Mouse (Mus musculus): Measurements from ENCODE around the gene Stam. TPM values are rescaled to one million over a fixed set of nuclear protein-coding genes. Genes with fewer than 3 reads are reported as not detected.
"Not testable (repeated sequence)": the region's sequence is repeated elsewhere in the genome, so short reads cannot be mapped to it uniquely, and the experiment has no call there.

Gene Stam
- polyA plus RNA-seq, 1 experiment from 2014 or later = 56.9 TPM

DNA sequence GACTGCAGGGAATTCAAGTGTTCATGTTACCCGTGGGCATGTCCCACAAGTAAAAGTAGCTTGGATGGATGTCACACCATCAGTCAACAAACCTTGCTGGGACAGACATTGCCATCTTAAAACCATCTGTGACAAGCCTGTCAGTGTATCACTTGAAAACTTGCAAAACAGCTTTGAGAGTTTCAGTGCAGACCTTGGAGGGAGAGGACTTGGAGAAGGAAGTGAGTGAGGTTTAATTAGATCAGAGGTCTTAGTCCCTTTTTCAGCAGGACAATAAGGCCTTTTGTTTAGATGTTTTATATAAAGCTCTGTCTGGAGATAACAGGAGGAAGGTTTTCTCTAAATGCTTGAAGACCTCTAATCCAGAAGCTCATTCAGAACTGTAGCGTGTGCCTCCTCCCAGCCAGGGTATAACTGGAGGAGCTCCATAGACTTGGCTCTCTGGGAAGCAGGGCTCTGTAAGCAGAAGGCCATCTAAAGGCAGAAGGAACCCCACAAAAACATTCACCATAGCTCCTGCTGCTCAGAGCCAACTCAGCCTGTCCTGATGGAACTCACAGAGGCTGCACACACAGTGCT lies 124.5 kb downstream of the Stam start:
- not testable (repeated sequence) for H3K4me3 ChIP-seq (ENCODE audit: low read length); H3K36me3 ChIP-seq (ENCODE audit: control insufficient read depth, insufficient read depth); H3K9ac ChIP-seq (ENCODE audit: low read length); H3K27ac ChIP-seq (ENCODE audit: low read length); H3K4me2 ChIP-seq (ENCODE audit: low read depth, low read length); H3K9me3 ChIP-seq (replicated peaks; ENCODE audit: control insufficient read depth, low read length); H3K27me3 ChIP-seq (ENCODE audit: control insufficient read depth, insufficient read depth, low read length); H3K4me1 ChIP-seq (ENCODE audit: control insufficient read depth, insufficient read depth, low read length); ATAC-seq (replicated peaks; ENCODE audit: extremely low read depth, insufficient read depth, low FRiP score)
- no CpG with 5 or more reads among the region's 2 CpGs for WGBS

Other genes with a start within 250 kb of the Stam start
- gene Hacd1, start 18.0 kb upstream of the Stam start, polyA plus RNA-seq (2015; fragmentation: Nextera tagmentation; extraction: Ambion mirVana) = 242 and 249 TPM in 2 replicates
- gene Tmem236, start 100.4 kb downstream of the Stam start, polyA plus RNA-seq (2015; fragmentation: Nextera tagmentation; extraction: Ambion mirVana) = 0.04 and 0.20 TPM in 2 replicates
- gene Mrc1, start 155.3 kb downstream of the Stam start, polyA plus RNA-seq (2015; fragmentation: Nextera tagmentation; extraction: Ambion mirVana) = 4.1 and 4.9 TPM in 2 replicates